Mouse (Mus musculus) thymus, adult 2 months (tissue): ENCODE measurements around the gene Cavin4. TPM values are rescaled to one million over a fixed set of nuclear protein-coding genes. Genes with fewer than 3 reads are reported as not detected.

ENCODE experiments used
- DNase-seq: peaks from one replicate; pipeline ENCODE4 v3.0.0; 2021
- H3K27ac ChIP-seq: fragments of 200-500 bp; 2 replicates; pipeline ENCODE4 v1.5.1; 2012; ENCODE audit warnings: low read length, control low read depth; ENCODE audit not compliant: control insufficient read depth, insufficient read depth
- H3K27me3 ChIP-seq: fragments of 200-500 bp; 2 replicates; pipeline ENCODE4 v1.6.1; 2012; ENCODE audit warnings: mild to moderate bottlenecking, low read length, moderate library complexity, mixed read lengths; ENCODE audit not compliant: control insufficient read depth, insufficient read depth
- H3K36me3 ChIP-seq: fragments of 200-500 bp; 2 replicates; pipeline ENCODE4 v1.6.1; 2012; ENCODE audit warnings: mild to moderate bottlenecking, low read length, moderate library complexity; ENCODE audit not compliant: control insufficient read depth, insufficient read depth
- H3K4me1 ChIP-seq: fragments of 200-500 bp; replicated peaks from 2 replicates; pipeline ENCODE4 v1.6.1; 2012; ENCODE audit warnings: low read length; ENCODE audit not compliant: control insufficient read depth, insufficient read depth
- H3K4me3 ChIP-seq: fragments of 200-500 bp; 2 replicates; pipeline ENCODE4 v1.5.1; 2012; ENCODE audit warnings: mild to moderate bottlenecking, low read length, control low read depth, moderate library complexity; ENCODE audit not compliant: control insufficient read depth, insufficient read depth
- CTCF ChIP-seq: fragments of 200-500 bp; IDR thresholded peaks from 2 replicates; pipeline ENCODE4 v1.5.1; 2012; ENCODE audit warnings: mild to moderate bottlenecking, control low read depth, low read length, moderate library complexity, borderline replicate concordance; ENCODE audit not compliant: control insufficient read depth, poor library complexity, insufficient read depth; ENCODE audit errors: extremely low read depth
- POLR2A ChIP-seq: fragments of 200-500 bp; IDR thresholded peaks from 2 replicates; pipeline ENCODE4 v1.6.1; 2012; ENCODE audit warnings: mild to moderate bottlenecking, low read length, control low read depth, moderate library complexity; ENCODE audit not compliant: control insufficient read depth, poor library complexity, insufficient read depth; ENCODE audit errors: extremely low read depth
- WGBS: fragments of 180-500 bp; shearing (Covaris S2); methylation state at CpG from one replicate; pipeline ENCODE4 v1.1.7; 2018; 5-methylcytosine and 5-hydroxymethylcytosine counted together
- polyA plus RNA-seq: library from polyadenylated mRNA; depleted of rRNA; stranded (reverse); fragments of >200 nt; gene quantifications from 2 replicates; pipeline ENCODE4 v1.2.3, GENCODE M21; 2012; rRNA removed

Cavin4 gene
- polyA plus RNA-seq, 1 experiment, result 0.63 TPM

DNA sequence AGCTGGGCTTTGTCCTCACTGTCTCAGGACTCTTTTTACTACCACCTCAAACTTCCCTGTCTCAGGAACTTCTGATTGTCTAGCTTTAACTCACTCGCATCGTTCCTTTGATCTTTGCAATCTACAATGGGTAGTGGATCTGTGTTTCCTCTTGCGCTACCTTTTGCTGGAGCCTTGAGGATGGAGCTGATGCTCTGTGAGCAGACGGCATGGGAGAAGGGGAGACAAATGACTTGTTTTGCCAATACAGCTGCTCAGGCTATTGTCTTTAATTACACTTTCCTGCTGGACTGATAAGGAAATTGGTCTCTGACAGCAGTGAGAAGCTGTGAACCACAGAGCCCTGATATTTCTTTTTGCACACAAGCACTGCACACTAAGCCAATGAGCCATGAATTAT, 53.5 kb downstream of the Cavin4 start:
- TF ChIP-seq POLR2A (no peak), CTCF (no peak)
- Histone ChIP-seq H3K4me3 (no peak overlapping the region), H3K27me3 (no peaks in the 10 kb centered on the region), H3K27ac (no peak overlapping the region), H3K36me3 (no peaks in the 10 kb centered on the region), H3K4me1 (no peaks in the 10 kb centered on the region)
- DNase-seq, result no peak
- 76% methylated on average over 4 of the region's 4 CpGs for WGBS

Other genes starting within 250 kb of the Cavin4 start
- 20.3 and 22.3 TPM in 2 replicates for gene Tex10, start 190.1 kb upstream of the Cavin4 start, polyA plus RNA-seq
- 1.2 and 1.7 TPM in 2 replicates for gene Msantd3, start 123.6 kb upstream of the Cavin4 start, polyA plus RNA-seq
- gene Tmeff1, start 78.3 kb upstream of the Cavin4 start, polyA plus RNA-seq, result 1.2 and 1.3 TPM in 2 replicates